Mouse (Mus musculus) erythroblast, embryonic 14.5 days (primary cell): ENCODE data around the gene Cers5.

ENCODE experiments used
- GATA1 ChIP-seq: IDR thresholded peaks from 2 replicates; pipeline ENCODE4 v1.6.1; 2012; ENCODE audit warnings: low read length, inconsistent platforms, mixed read lengths
- TAL1 ChIP-seq: IDR thresholded peaks from 3 replicates; pipeline ENCODE4 v1.6.1; 2012; ENCODE audit warnings: low read length, inconsistent platforms, mixed read lengths

DNA sequence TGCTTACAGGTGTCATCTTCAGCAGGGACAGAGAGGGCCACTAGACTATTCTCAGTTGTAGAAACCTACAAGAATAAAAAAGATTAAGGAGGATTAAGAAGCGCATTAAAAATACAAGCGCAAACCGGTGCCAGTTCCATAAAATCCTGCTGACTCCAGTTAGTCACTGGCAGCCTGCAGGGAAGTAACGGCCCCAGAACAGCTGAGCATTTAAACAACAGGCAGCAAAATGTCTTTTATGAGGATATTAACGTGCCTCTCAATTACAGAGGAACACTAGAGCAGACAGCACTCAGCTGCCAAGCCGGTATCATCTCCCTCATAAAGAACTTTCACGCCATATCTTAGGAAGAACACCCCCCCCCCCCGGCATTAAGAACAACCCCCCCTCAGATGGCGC is 24.1 kb upstream of the Cers5 start:
- TF ChIP-seq TAL1 (no peak), GATA1 (no peak)
